Mouse (Mus musculus) layer of hippocampus, postnatal 10 days (tissue): ENCODE results near the gene Ecm2. TPM values are rescaled to one million over a fixed set of nuclear protein-coding genes. Genes with fewer than 3 reads are reported as not detected.

Experiments
- DNase-seq, 2 experiments: peaks; one replicate each; pipeline ENCODE4 v3.0.0; 2021; ENCODE audit warnings: low spot score in 2 of 2
- long read RNA-seq: library from polyadenylated mRNA; stranded (forward); transcript quantifications from one replicate; pipeline ENCODE4 v2.0.0, GENCODE M21; 2023
- total RNA-seq, 2 experiments: library from RNA; stranded (reverse); gene quantifications; 2 replicates each; pipeline ENCODE4 v1.2.3; 2021

Gene Ecm2
- total RNA-seq = 1 to 10 TPM; 3.0 to 3.4 TPM
- long read RNA-seq = 0 reads

DNA sequence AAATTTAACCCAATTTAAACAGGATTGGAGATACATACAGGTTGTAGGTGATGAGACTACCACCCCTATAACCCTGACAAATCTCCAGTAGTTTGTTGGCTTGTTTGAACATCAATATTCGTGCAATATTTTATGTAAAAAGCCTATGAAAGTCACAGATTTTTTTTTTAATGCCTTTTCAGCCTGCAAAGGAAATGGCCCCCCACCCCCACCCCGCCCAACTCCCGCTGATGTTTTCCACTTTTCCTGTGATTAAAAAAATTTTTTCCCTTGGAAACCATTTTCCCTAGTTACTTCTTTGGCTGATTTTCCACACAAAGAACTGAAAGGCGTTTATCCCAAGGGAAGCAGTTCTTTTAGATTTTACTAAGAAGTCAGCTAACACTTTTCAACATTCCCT is at the start of gene Ecm2:
Gene Ecm2 (plus strand): TSS at position 301 of the 400 bp plus-strand sequence.
- no peak for DNase-seq

DNA sequence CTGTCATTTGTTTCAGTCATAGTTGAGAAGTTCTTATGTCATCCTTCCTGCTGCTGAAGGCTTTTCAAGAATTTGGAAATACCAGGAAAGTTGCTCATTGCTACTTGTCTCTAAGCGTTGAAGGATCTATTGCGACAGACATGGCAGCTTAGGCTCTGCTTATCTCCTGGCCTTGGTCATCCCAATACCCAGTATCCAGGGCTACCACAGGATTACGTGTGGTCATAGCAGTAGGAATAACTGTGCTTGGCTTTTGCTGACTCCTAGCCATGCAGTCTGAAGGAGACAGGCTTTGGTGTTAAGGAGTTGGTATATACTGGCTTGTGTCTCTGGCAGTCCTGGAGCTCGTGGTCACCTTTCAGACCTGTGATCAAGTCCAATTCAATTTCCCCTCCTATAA is 44.3 kb upstream of the Ecm2 start:
- DNase-seq = no peak

DNA sequence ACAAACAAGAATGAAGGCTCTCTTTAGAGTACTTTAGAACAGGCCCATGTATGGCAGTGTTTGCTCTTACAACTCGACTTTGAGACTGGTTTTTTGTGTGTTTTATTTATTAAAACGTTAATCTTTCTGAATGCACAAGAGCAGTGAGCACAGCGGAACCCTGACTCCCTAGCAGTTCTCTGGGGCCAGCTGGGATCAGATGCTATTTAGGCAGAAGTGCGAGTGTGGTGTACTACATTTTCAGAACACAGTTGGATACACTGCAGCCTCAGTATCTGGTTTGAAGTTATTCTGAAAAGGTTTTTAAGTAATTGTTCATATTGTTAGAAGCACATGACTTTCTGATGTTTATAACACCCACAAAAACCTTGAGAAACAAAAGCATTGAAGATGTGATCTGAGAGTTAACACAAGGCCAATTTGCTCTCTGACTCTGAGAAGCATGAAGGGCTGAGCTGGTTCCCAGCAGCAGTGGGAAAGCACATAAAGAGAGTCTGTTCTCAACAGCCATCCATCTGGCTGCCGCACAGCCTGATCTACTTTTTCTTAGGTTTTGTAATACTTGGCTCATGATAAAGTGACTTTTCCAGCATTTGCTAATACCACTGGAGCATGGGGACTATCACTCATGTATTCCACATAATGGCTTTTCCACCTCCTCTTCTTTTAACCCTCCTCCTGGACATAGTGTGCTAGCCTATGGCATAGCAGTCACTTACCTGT is 43.8 kb upstream of the Ecm2 start:
- no peak for DNase-seq

DNA sequence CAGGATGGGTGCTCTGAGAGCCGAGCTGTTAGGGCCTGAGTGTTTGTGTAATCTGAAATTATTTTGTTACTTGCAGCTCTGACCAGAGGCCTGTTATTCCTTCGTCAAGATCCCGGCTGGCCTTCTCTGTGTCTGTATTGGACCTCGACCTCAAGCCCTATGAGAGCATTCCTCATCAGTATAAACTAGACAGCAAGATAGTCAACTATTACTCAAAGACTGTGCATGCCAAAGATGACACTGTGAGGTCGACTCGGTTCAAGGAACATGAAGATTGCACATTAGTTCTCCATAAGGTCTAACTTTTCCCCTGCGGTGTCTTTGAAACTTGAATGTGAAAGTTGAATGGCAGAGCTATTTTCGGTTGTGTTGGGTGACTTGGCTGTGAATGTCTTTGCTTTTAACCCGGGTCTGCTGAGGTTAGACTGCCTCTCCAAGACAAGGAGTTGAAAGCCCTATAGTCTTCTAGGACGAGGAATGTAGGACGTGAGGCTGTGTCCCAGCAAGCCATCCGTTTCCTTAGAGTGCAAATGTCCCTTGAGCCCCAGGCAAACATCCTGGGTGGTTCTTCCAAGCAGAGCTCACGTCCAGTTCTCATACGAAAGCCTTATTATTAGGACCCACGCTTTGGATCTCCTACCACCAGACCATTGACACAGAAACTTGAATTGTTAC is 43.0 kb upstream of the Ecm2 start:
- no peak for DNase-seq

DNA sequence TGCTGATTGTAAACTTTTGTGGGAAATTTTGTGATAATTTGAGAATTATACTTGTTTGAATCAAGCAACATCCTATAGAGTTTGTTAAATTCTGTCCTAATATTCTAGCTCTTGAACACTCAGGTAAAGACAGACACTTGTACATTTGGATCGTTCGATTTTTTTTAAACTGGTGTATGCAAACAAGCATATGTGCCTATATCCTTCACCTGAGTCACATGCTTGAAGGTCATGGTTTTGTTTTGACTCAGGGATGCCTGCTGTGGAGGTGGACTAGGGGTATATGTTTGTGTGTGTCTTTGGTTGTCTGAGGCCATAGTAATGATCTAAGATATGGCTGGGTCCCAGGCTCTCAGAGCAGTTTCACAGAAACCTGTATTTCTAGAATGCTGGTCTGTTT is 41.7 kb upstream of the Ecm2 start:
- DNase-seq = no peak

DNA sequence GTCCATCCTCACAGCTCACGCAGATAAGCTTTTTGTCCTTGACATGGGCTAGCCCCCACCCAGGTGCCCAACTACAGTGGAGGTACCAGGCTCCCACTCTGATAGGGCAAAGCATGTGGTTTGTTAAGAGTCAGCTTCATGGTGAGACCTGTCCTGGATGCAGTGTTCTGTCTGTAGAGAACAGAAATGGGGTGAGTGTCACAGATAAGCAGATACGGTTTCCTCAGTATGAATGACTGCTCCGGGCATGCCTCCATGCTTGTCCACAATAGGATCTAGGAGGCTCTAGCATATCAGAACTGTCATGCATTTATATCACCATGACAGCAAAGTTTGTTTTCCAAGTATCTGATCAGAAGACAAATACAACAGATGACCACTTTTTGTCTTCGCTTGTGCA is 38.7 kb upstream of the Ecm2 start:
- no peak for DNase-seq

DNA sequence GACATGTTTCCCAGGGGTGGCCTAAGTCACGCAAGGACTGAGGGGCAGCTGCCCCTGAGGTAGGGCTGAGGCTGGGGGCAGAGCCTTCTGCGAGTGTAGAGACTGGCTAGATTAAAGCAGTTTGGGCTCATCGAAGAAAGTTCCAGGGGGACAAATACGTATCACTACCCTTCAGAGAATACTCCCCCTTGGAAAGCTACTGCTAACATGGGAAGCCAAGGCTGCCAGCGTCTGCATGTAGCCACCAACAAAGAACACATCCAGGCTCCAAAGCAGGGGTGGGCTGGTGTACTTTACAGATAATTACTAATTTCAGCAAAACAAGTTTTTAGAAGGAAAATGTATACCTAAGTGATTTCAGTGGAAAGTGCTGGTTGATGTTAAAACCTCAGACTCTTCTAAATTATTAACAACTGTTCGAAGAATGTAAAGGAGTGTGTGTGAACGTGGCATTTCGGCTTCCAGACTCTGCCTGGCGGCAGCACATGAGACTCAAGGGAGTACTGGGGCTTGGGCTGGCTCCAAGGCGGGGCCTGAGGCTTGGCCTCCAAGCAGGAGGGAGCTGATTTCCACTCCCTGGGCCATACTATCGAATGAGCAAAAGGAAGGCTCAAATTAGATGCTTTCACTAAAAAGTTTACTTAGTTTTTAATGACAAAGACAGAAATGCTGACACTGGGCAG is 38.1 kb upstream of the Ecm2 start:
- DNase-seq = no peak

DNA sequence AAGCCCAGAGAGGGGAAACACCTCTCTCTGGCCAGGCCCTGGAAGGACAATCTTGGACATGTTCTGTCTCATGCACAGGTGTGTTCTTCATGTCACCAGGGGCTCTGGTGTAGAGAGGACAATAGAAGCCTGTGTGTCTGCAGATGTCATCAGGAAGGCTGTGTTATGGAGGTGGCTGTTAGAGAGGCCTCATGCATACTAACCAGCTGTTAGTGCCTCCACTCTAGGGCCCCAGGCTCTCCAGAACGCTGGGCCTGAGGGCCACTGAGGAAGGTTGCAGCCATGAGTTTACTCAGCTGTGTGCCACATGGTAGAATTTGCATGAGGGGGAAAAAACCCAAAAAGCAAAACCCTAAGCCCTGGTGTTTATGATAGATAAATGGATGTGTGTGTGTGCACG is 37.0 kb upstream of the Ecm2 start:
- DNase-seq = no peak

DNA sequence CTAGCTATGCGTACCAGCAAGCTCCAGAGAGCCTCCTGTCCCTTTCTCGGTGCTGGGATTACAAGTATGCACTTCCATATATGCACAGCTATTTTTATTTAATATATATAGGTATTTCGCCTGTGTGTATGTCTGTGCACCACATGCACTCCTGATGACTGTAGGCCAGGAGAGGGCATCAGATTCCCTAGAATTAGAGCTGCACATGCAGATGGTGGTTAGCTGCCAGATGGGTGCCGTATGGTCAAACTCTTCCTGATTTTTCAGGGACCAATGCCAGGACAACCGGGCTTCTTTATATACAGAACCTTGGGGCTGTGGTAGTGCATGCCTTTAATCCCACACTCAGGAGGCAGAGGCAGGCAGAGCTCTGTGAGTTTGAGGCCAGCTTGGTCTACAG is 35.6 kb upstream of the Ecm2 start:
- DNase-seq = no peak

DNA sequence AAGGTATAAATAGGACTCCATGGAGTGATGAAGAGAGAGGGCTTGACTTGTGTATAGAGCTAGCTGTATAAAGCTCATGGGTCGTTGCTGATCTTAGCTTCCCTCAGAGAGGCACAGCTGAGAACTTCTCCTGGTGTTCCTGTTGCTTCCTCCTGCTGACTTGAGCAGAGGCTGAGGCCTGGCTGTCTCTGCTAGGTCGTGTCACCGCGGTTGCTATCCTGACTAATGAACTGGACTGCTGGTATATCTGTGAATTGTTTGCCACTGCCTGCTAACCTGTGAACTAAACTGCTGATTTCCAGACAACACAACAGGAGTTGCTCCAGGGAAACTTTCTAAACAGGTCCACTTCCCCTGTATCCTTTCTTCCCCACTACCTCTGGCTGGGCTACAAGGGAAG is 34.3 kb upstream of the Ecm2 start:
- DNase-seq = no peak

DNA sequence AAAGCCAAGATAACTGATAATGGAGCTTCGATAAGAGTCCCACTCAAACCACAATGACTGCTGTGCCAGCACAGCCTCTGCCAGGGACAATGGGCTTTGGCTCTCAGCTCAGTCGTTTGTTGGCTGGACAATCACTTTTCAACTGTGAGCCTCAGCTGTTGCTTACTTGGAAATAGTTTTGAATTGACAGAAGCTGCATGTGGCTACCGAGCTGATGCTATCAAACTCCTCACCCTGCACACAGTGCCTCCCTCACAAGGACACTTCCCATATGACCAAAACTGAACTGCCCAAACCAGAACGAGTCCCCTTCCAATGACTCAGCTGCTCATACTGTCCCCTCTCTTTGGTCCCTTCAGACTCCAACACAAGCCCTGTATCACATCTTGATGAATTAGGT is 33.8 kb upstream of the Ecm2 start:
- no peak for DNase-seq

DNA sequence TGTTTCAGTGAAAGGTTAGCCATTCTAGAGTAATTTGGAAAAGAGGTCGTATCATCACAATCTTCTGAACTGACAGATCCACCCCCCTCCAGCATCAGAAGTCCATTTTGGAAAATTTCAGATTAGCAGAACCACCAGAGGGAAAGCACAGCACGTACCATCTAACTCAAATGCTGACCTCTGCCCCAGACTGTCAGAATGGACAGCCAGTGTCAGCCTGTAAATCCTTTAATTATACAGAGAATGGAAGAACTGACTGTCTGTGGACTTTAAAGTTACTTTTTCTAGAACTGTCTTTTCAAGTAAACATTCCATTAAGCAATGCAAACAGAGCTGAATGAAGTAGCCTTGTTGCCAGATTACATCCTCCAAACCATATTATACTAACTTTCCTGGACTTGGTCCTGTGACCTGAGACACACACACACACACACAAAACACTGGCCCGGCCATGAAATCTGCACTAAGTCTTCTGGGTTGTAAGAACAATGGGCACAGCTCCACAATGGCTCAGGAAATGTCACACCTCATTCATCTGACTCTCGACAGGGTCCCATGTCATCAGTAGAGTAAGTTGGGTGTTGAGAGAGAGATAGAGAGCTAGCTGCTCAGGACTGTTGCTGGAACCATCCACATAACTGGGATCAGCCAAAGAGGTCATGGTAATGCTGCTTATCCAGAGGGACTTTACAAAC is 32.5 kb upstream of the Ecm2 start:
- no peak for DNase-seq

DNA sequence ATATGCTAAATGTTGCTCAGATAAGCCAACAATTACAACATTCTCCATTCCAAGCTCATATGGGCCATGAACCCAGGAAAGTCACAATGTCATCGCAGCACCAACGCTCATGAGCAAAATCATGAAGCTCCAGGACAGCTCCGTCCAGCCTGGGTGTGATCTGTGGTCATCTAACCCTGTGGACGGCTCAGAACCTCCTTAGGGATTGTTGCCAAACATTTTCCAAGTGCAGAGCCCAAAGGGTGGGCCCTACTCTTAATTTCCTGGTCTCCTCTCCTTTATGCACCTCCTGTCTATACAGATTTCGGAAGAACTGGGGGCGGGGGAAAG is 32.0 kb upstream of the Ecm2 start:
- DNase-seq = no peak

DNA sequence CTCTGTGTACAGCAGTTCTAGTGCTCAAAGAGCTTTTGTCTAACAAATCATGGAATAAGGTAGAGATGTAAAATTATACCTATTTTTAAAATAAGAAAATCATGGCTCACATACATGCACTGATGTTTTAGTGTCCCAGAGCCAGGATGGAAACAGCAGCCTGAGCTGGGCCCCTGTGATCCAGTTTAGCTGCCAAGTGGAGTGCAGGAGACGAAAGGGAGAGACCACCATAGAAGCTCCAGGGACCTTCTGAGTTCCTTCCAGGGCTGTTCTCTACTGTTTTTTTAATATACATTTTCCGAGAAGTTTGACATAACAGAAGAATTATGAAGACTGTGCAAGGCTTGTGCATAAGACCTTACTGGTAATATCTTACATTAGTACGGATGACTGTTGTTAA is 26.7 kb upstream of the Ecm2 start:
- DNase-seq = no peak

DNA sequence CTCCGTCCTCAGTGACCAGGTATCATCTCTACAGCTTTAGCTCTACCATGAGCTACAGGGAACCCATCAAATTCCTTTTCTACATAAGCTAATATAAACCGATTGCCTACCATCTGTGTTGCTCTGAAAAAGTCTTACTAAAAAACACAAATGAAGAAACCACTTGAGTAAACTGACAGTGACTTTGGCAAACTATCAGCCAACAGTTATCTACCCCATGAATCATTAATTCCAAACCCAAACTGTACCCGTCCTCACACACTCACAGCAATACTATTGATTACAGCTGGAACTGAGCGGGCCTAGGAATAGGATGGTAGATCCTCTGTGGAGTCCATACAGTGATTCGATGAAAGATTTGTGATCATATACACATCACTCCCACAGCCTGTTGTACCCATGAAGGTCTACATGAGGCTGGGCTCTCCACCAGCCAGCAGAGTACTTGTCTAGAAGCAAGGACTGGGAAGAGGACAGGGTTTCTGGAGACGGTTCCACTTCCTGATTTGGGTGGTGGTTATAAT is 25.7 kb upstream of the Ecm2 start:
- DNase-seq = no peak

DNA sequence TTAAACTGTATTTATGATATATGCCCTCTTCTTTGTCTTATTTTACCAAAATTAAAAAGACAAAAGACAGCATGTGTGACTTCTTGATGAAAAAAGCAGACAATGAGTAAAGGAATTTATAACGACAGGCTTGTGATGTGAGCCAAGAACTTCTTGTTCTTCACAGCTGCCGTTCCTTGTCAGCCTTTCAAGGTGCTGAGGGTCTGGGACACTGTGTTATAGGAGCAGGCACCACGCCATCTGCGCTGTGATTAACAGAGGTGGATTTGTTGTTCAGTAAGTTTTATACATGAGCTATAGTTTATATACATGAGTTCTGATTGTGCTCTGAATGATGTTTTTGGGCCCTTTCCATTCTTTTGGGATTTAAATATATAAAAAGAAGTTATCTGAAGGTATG is 25.2 kb upstream of the Ecm2 start:
- DNase-seq = no peak

DNA sequence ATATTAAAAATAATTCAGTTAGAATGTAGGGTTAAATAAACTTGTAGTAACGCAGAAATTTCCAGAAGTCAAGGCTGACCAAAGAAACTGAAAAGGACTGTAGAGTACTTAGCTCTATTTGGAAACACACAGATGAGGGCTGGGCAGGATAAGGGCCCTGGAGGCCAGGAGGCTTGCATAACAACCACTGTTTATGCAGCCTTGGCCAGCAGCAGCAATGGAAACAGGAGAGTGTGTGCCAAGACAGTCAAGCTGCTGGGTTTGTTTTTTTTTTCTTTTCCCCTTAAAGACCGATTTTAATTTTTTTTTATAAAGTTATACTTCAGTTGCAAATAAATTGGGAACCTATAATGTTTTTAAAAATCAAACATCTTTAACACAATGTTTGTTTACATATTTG is 24.6 kb upstream of the Ecm2 start:
- no peak for DNase-seq

DNA sequence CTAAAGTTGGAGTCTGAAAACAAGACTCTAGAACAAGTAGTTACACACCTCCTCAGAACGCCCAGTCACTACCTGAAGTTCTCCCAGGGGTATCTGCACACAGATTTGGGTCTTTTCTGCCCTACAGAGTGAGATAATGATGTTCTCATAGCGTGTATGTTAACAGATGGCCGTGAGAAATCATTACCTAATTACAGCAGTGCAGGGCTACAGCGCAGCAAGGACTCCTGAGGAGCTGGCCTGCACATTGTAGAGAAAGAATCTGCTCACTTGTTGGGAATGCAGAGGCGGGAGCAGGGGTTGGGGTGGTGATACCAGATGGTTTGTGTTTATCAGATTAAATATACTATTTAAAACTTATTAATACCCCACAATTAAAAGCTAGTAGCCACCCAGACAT is 24.1 kb upstream of the Ecm2 start:
- DNase-seq = no peak

DNA sequence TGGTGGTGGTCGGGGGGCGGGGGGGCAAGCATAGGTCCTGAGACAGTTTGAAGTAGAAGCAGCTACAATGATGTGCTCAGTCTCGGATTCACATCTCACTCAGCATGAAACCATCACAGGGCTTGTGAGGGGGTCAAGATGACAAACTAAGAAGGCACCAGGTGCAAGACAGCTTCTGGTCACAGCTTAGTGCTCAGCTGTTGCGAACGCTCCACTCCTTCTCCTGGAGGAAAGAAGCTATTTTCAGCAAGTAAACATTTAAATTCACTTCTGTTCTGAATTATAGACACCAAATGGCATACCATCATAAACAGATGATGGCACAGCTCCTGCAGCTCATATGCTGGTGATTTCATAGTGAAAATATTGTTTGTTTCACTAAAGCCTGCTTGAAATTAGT is 19.2 kb upstream of the Ecm2 start:
- no peak for DNase-seq

DNA sequence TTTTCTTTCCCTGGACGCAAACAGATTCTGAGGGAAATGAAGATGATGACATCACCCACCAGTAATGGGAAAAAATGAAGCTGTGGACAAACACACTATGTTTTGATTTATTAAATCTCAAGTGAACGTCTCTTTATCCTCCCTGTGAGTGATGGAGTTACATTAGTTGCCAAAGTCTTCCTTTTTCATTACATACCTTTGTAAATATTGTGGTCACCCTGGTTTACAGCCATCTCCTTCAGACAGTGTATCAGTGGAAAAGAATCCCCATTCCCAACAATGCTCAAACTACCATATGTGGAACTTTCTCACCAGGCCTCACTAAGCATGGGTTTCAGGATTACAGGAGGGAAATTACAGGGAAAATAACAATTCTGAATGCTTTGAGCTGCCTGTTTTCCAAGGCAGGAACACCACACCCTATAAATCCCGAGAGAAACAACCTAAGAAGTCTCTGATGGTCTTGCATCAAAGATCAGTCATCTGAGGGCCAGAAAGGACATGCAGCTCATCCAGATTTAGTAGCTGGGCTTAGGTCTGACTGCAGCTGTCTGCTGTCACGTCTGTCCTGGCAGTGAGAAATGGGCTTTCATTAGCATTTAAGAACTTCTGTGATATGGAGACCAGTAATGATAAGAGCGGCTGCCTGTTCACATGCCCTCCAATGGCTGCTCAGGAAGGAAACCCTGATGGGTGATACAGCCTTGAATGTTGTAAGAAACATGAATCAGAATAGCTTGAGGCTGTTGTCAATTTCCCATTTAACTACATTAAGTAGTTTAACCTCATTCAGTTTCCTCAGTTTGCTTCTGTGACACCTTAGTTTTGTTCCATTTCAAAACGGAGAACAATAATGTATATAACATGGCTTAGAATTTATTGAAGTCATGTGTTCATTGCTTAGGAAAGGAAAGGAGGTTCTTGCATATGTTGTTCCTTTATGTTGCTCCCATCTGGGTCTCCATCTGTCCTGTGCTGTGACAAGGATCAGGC is 11.9 kb upstream of the Ecm2 start, which contains the start of gene Tes3-ps:
Gene Tes3-ps (plus strand): TSS at position 943 of the 993 bp plus-strand sequence.
- DNase-seq = no peak

DNA sequence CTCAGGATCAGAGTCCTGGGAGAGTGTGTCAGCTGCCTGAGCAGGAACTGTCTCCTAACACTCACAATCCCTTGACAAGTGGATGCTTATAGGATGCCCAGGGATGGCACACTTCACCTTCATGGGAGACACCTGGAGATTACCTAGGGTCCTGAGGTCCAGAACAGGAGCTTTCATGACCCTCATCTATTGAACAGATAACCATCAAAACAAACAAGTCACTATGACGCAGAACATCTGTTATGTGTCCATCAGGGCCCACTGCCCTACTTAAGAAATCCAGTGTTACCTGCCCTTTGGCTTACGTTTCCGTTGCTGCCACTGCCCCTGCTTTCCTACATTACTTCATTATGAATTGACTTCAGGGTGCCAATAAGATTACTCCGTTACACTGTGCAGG is 1.2 kb downstream of the Ecm2 start:
- DNase-seq = no peak
